Mouse (Mus musculus): ENCODE results near the gene Anks1b. TPM values are rescaled to one million over a fixed set of nuclear protein-coding genes. Genes with fewer than 3 reads are reported as not detected.

The Anks1b gene
- total and polyA plus RNA-seq, 3 experiments, result not detected

- TF ChIP-seq SMC3 (IDR thresholded peaks at IDR 0.05; ENCODE audit: low read depth, low read length) (no peak), TCF12 (IDR thresholded peaks at IDR 0.05; ENCODE audit: low read depth, low read length) (no peak), NELFE (IDR thresholded peaks at IDR 0.05; ENCODE audit: low read depth, low read length) (no peak), UBTF (IDR thresholded peaks at IDR 0.05; ENCODE audit: borderline replicate concordance, insufficient read depth, low read depth, low read length) (no peak)
- Histone ChIP-seq H3K9ac (ENCODE audit: control insufficient read depth, low read depth, low read length, poor library complexity, severe bottlenecking) (no peak overlapping the region), H3K79me2 (ENCODE audit: control insufficient read depth, insufficient read depth, low read length, poor library complexity) (no peaks in the 10 kb centered on the region), H3K27me3 (ENCODE audit: control insufficient read depth in 1 of 2, insufficient read depth in 2 of 2, low read length in 2 of 2) (no peaks in the 10 kb centered on the region), H3K36me3 (ENCODE audit: control insufficient read depth in 1 of 2, insufficient read depth in 2 of 2, low read length in 2 of 2) (no peaks in the 10 kb centered on the region), H3K9me3 (replicated peaks; ENCODE audit: insufficient read depth, low read length) (no peaks in the 10 kb centered on the region), H3K4me1 (ENCODE audit: control insufficient read depth in 1 of 2, insufficient read depth in 2 of 2, low read length in 2 of 2) (no peaks in the 10 kb centered on the region), H3K4me3 (ENCODE audit: control insufficient read depth in 1 of 2, insufficient read depth in 1 of 2, low read depth in 2 of 2, low read length in 2 of 2) (no peak overlapping the region), H3K27ac (ENCODE audit: control insufficient read depth, low read depth, low read length) (no peak overlapping the region)
- DNase-seq (ENCODE audit: low read depth, low spot score), result no peak
These were observed 244.5 kb downstream of the Anks1b start for GRCm38 (mm10) chr10:90117836-90118235.

- H3K79me2 ChIP-seq (ENCODE audit: control insufficient read depth, insufficient read depth, low read length, poor library complexity), result no peaks in the 10 kb centered on the region
- H3K4me1 ChIP-seq (ENCODE audit: control insufficient read depth in 1 of 2, insufficient read depth in 2 of 2, low read length in 2 of 2), result no peaks in the 10 kb centered on the region
- no peak for DNase-seq (ENCODE audit: low read depth, low spot score)
- H3K27me3 ChIP-seq (ENCODE audit: control insufficient read depth in 1 of 2, insufficient read depth in 2 of 2, low read length in 2 of 2), result no peaks in the 10 kb centered on the region
- no peaks in the 10 kb centered on the region for H3K36me3 ChIP-seq (ENCODE audit: control insufficient read depth in 1 of 2, insufficient read depth in 2 of 2, low read length in 2 of 2)
- no peak for TF ChIP-seq UBTF (IDR thresholded peaks at IDR 0.05; ENCODE audit: borderline replicate concordance, insufficient read depth, low read depth, low read length)
- TF ChIP-seq KAT2A (conservative IDR thresholded peaks at IDR 0.05; ENCODE audit: low read depth, low read length), result no peak
- no peak for TF ChIP-seq ELF1 (IDR thresholded peaks at IDR 0.05; ENCODE audit: low read depth, low read length)
- H3K9me3 ChIP-seq (replicated peaks; ENCODE audit: insufficient read depth, low read length), result no peaks in the 10 kb centered on the region
- no peak overlapping the region for H3K9ac ChIP-seq (ENCODE audit: control insufficient read depth, low read depth, low read length, poor library complexity, severe bottlenecking)
- no peak overlapping the region for H3K27ac ChIP-seq (ENCODE audit: control insufficient read depth, low read depth, low read length)
- H3K4me3 ChIP-seq (ENCODE audit: control insufficient read depth in 1 of 2, insufficient read depth in 1 of 2, low read depth in 2 of 2, low read length in 2 of 2), result no peak overlapping the region
These were observed 264.2 kb downstream of the Anks1b start for GRCm38 (mm10) chr10:90137538-90137937.

- DNase-seq (ENCODE audit: low read depth, low spot score), result no peak
- Histone ChIP-seq H3K9ac (ENCODE audit: control insufficient read depth, low read depth, low read length, poor library complexity, severe bottlenecking) (no peak overlapping the region), H3K27ac (ENCODE audit: control insufficient read depth, low read depth, low read length) (no peak overlapping the region), H3K4me1 (ENCODE audit: control insufficient read depth in 1 of 2, insufficient read depth in 2 of 2, low read length in 2 of 2) (no peaks in the 10 kb centered on the region), H3K27me3 (ENCODE audit: control insufficient read depth in 1 of 2, insufficient read depth in 2 of 2, low read length in 2 of 2) (no peaks in the 10 kb centered on the region), H3K79me2 (ENCODE audit: control insufficient read depth, insufficient read depth, low read length, poor library complexity) (no peaks in the 10 kb centered on the region), H3K9me3 (replicated peaks; ENCODE audit: insufficient read depth, low read length) (no peaks in the 10 kb centered on the region), H3K4me3 (ENCODE audit: control insufficient read depth in 1 of 2, insufficient read depth in 1 of 2, low read depth in 2 of 2, low read length in 2 of 2) (no peak overlapping the region), H3K36me3 (ENCODE audit: control insufficient read depth in 1 of 2, insufficient read depth in 2 of 2, low read length in 2 of 2) (no peaks in the 10 kb centered on the region)
- TF ChIP-seq TAL1 (IDR thresholded peaks at IDR 0.05; ENCODE audit: low read length) (no peak), GATA1 (IDR thresholded peaks at IDR 0.05; ENCODE audit: low read depth, low read length) (no peak), POLR2AphosphoS2 (IDR thresholded peaks at IDR 0.05; ENCODE audit: low read length) (no peak), TCF12 (IDR thresholded peaks at IDR 0.05; ENCODE audit: low read depth, low read length) (no peak), GABPA (IDR thresholded peaks at IDR 0.05; ENCODE audit: low read depth, low read length) (no peak), POLR2AphosphoS5 (IDR thresholded peaks at IDR 0.05; ENCODE audit: borderline replicate concordance, low read depth, low read length) (no peak), NELFE (IDR thresholded peaks at IDR 0.05; ENCODE audit: low read depth, low read length) (no peak), ELF1 (IDR thresholded peaks at IDR 0.05; ENCODE audit: low read depth, low read length) (no peak), ZNF384 (IDR thresholded peaks at IDR 0.05; ENCODE audit: low read depth, low read length) (no peak)
These were observed 267.6 kb downstream of the Anks1b start for GRCm38 (mm10) chr10:90140947-90141346.
